Mouse (Mus musculus) layer of hippocampus, postnatal 25 days (tissue): ENCODE data around the gene Olfr356. TPM values are rescaled to one million over a fixed set of nuclear protein-coding genes. Genes with fewer than 3 reads are reported as not detected.

Experiments used
- DNase-seq, 2 experiments: peaks; one replicate each; pipeline ENCODE4 v3.0.0; 2022; ENCODE audit warnings: mixed read lengths in 2 of 2, low spot score in 1 of 2; ENCODE audit errors: extremely low spot score in 1 of 2
- total RNA-seq, 2 experiments: library from RNA; stranded (reverse); gene quantifications; 2 replicates each; pipeline ENCODE4 v1.2.3; 2021

Olfr356 gene
- not detected for total RNA-seq

DNA sequence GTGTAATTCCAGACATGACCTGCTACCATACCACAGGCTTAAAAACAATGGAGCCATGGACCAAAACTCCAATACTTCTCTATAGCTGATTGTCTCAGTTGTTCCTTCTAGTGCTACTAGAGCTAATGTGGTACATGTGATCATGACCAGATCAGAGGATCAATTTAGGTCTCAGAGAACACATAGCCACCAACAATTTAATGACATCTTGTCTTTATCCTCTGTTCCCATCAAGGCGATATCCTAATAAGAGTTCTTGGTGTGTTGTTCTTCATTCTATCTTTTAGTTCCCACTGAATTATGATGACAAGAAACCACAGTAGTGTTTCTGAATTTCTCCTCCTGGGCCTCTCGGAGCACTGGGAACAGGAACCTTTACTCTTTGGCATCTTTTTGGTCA, at the start of gene Olfr356:
Gene Olfr356 (plus strand): TSS at position 301 of the 400 bp plus-strand sequence.
- DNase-seq, result no peak

- no peak for DNase-seq
Observed at GRCm38 (mm10) chr2:36892836-36893235, 44.1 kb upstream of the Olfr356 start, which contains the start of gene Olfr353. Olfr353 (minus strand) TSS chr2:36892936.

GRCm38 (mm10) chr2:36897114-36897513, 39.8 kb upstream of the Olfr356 start:
- no peak for DNase-seq

DNA sequence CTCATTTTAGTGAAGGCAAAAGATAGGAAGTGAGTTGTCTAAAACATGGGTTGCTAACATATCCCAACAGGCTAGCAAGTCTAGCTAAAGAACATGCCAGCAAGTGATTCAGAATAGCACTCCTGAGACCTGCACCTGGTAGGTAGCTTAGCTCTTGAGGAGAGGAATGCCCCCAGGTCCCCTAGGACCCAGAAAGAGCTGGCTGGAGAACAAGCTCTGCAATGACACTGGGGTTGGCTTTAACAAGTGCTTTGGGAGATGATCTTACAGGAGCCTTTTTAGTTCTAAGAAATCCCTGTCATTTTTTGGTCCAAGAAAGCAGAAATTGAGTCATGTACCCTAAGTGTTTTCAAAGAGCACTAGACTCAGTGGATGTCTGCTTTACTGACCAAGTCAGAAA, 31.5 kb upstream of the Olfr356 start, which contains the start of gene Olfr354:
Gene Olfr354 (plus strand): TSS at position 301 of the 400 bp plus-strand sequence.
- no peak for DNase-seq

DNA sequence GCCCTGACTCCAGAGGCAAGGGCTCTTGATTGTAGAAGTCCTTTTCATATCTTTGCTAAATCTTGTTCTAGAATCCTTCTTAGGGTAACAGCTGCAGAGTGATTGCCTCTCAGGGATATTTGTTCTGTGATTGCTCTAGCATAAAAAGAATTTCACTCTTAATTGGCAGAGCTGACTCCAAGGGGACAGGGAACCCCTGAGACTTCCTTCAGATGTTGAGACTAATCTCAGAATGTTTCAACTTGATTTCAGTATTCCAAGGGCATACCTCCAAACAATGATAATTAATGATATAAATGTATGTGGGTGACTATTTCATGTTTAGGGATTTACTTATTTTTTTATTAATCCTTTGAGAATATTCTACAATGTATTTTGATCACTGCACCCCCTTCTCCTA, 8.1 kb upstream of the Olfr356 start, which contains the start of gene Olfr355:
Gene Olfr355 (minus strand): TSS at position 101 of the 400 bp plus-strand sequence.
- no peak for DNase-seq

Other genes with a start within 250 kb of the Olfr356 start
- not detected for gene Olfr347, start 205.2 kb upstream of the Olfr356 start, total RNA-seq
- gene Olfr348, start 152.8 kb upstream of the Olfr356 start, total RNA-seq, result not detected
- gene Olfr50, start 146.6 kb upstream of the Olfr356 start, total RNA-seq, result not detected
- not detected for gene Olfr3, start 120.1 kb upstream of the Olfr356 start, total RNA-seq
- gene Olfr350, start 90.8 kb upstream of the Olfr356 start, total RNA-seq, result not detected
- not detected for gene Olfr351, start 74.5 kb upstream of the Olfr356 start, total RNA-seq
- not detected for gene Olfr352, start 68.7 kb upstream of the Olfr356 start, total RNA-seq
- not detected for gene Olfr353, start 44.2 kb upstream of the Olfr356 start, total RNA-seq
- gene Olfr354, start 31.4 kb upstream of the Olfr356 start, total RNA-seq, result not detected
- not detected for gene Olfr355, start 8.2 kb upstream of the Olfr356 start, total RNA-seq
- not detected for gene Olfr357, start 56.7 kb downstream of the Olfr356 start, total RNA-seq
- gene Olfr358, start 72.2 kb downstream of the Olfr356 start, total RNA-seq, result not detected
- gene Olfr360, start 128.6 kb downstream of the Olfr356 start, total RNA-seq, result not detected
- not detected for gene Olfr361, start 152.2 kb downstream of the Olfr356 start, total RNA-seq
- not detected for gene Olfr362, start 180.8 kb downstream of the Olfr356 start, total RNA-seq
- not detected for gene Olfr364-ps1, start 202.2 kb downstream of the Olfr356 start, total RNA-seq